Mouse (Mus musculus) hindbrain, embryonic 14.5 days (tissue): ENCODE measurements around the gene Aatk. TPM values are rescaled to one million over a fixed set of nuclear protein-coding genes. Genes with fewer than 3 reads are reported as not detected.
A peak's percentile ranks its signal among the peaks of the same experiment; 100 is the strongest.

Experiments used
- ATAC-seq: fragments of 200-750 bp; cut with Nextera tagmentation; 2 replicates; pipeline ENCODE4 v1.8.0; 2017; ENCODE audit warnings: moderate number of reproducible peaks, mild to moderate bottlenecking, moderate TSS enrichment, moderate library complexity; ENCODE audit not compliant: low FRiP score
- DNase-seq: peaks from one replicate; pipeline ENCODE4 v3.0.0-alpha.2; 2015; ENCODE audit warnings: low spot score
- H3K27ac ChIP-seq: fragments of 300-500 bp; sonication (generic); 2 replicates; pipeline ENCODE4 v1.5.1; 2014; ENCODE audit warnings: mild to moderate bottlenecking, moderate library complexity
- H3K27me3 ChIP-seq: fragments of 300-500 bp; sonication (generic); 2 replicates; pipeline ENCODE4 v1.6.1; 2014; ENCODE audit warnings: mild to moderate bottlenecking, low read length, mixed read lengths; ENCODE audit not compliant: control insufficient read depth, insufficient read depth
- H3K36me3 ChIP-seq: fragments of 300-500 bp; sonication (generic); replicated peaks from 2 replicates; pipeline ENCODE4 v1.6.1; 2014; ENCODE audit not compliant: control insufficient read depth, insufficient read depth
- H3K4me1 ChIP-seq: fragments of 300-500 bp; sonication (generic); replicated peaks from 2 replicates; pipeline ENCODE4 v1.6.1; 2014; ENCODE audit warnings: antibody characterized with exemption, low read length, mixed read lengths; ENCODE audit not compliant: control insufficient read depth, insufficient read depth
- H3K4me2 ChIP-seq: fragments of 300-500 bp; sonication (generic); replicated peaks from 2 replicates; pipeline ENCODE4 v1.6.1; 2014; ENCODE audit warnings: mild to moderate bottlenecking, moderate library complexity
- H3K4me3 ChIP-seq: fragments of 300-500 bp; sonication (generic); replicated peaks from 2 replicates; pipeline ENCODE4 v1.5.1; 2014; ENCODE audit warnings: mild to moderate bottlenecking, low read length
- H3K9ac ChIP-seq: fragments of 300-500 bp; sonication (generic); 2 replicates; pipeline ENCODE4 v1.6.1; 2014
- H3K9me3 ChIP-seq: fragments of 300-500 bp; sonication (generic); 2 replicates; pipeline ENCODE4 v1.6.1; 2016; ENCODE audit warnings: low read length; ENCODE audit not compliant: control insufficient read depth
- WGBS: fragments of 180-500 bp; shearing (Covaris S2); extraction: QIAGEN DNeasy Blood & Tissue Kit; methylation state at CpG from one replicate; pipeline ENCODE4 v1.1.7; 2014; 5-methylcytosine and 5-hydroxymethylcytosine counted together
- polyA plus RNA-seq: library from polyadenylated mRNA; unstranded; fragments of >200 nt; fragmentation: Nextera tagmentation; extraction: Ambion mirVana; gene quantifications from 2 replicates; pipeline ENCODE4 v1.2.1, GENCODE M21; 2014

Gene Aatk
- polyA plus RNA-seq, result 45.3 and 49.1 TPM in 2 replicates

DNA sequence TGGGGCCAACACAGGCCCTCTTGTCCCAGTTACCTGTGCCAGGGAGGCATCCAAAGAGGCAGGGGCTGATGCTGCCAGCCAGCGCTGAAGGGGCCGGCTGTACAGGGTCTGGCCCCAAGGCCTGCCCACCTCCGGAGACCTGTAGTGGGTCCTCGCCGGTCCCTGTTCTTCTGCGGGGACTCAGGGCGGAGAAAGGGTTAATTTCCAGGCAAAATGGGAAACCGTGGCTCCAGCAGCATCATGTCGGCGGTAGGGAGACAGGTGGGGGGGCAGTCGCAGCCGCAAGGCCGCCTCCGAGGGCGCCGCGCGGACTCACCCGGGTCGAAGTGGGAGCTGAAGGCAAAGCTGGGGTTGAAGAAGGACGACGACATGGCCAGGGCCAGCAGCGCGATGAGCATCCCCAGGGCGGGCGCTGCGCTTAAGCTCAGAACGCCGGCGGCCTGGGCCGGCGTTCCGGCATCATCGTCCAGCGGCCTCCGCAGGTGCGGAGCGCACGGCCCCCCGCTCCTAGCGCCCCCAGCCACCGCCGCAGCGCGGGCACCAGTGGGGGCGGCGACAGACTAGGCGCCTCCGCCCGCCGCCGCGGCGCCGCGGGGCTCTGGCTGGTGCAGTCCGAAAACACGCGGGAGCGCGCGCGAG is at the start of gene Aatk:
TSS of gene Aatk (minus strand) at position 615 of the 639 bp plus-strand sequence.
- H3K4me1 ChIP-seq, result peaks cover 38% of the 10 kb centered on the region

DNA sequence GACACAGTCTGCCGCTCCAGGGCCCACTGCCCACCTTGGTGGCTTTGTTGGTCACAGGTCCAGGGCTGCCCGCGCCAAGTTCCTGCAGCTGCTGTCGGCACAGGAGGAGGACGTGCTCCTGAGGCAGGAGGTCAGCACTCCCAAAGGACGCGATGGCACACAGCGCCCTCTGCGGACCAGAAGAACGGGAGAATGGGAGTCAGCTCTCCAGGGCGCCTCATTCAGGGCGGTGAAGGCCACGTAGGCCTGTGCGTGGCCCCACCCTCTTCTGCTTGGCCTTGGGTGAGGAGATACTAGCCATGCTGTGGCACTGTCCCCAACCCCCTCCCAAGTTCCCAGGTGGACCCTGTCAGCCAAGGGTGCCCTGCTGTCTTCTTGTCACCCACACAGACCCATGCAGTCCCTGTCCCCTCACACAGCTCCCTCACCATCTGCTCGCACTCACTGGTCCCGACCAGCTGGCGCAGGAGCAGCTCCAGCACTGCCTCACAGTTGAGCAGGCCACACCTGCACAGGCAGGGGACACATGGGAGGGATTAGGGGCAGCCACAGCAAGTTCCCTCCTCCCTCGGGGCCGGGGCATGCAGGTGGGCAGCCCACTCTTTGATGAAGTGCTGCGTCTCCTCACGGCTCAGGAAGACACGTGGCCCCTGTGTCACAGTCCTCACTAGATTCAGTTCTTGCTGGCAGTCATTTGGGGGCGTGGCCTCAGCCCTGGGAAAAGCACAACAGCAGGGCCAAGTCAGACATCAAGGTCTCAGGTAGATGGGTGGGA is 46.0 kb upstream of the Aatk start:
- H3K27me3 ChIP-seq, result no peaks in the 10 kb centered on the region
- H3K4me1 ChIP-seq, result peaks cover 6% of the 10 kb centered on the region
- peaks cover 60% of the 10 kb centered on the region for H3K36me3 ChIP-seq
- no peak overlapping the region for H3K27ac ChIP-seq
- no peak for DNase-seq
- ATAC-seq, result no peak
- no peak overlapping the region for H3K4me2 ChIP-seq
- WGBS, result 76% methylated on average over 23 of the region's 23 CpGs
- H3K4me3 ChIP-seq, result no peak overlapping the region
- no peaks in the 10 kb centered on the region for H3K9me3 ChIP-seq
- no peak overlapping the region for H3K9ac ChIP-seq

More for the DNA sequence above, at the start of gene Aatk:
- H3K4me3 ChIP-seq, result peak within 1 kb of the TSS; percentile 77
- peak within 1 kb of the TSS; percentile 92 for H3K27ac ChIP-seq
- H3K9ac ChIP-seq, result peak within 1 kb of the TSS; percentile 89
- peak within 1 kb of the TSS; percentile 95 for H3K4me2 ChIP-seq
- no peaks in the 10 kb centered on the region for H3K9me3 ChIP-seq
- no peaks in the 10 kb centered on the region; the same call in 1 of the 2 replicates for H3K27me3 ChIP-seq
- WGBS, result 1% methylated on average over 49 of the region's 63 CpGs
- H3K36me3 ChIP-seq, result no peaks in the 10 kb centered on the region
- DNase-seq (peak; percentile 57), ATAC-seq (0 out of 2 replicates have a peak, but pooled peaks have one; percentile 34)

DNA sequence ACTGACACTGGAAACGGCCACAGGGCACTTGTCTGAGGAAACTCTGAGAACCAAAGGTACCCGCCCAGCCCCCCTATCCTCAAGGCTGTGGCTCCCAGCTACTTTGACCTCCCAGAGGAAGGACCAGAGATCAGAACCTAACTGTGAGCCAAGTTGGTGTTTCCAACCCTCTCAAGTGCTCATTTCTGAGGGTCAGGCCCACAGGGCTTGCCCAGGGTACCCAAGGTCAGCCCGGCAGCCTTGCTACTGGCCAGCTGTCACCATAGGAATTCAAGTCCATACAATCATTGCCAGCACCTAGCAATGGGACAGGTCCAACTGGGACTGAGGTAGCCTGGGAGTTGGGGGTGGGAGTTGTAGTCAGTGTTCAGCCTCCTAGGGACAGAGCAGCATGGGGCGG is 43.7 kb upstream of the Aatk start:
- no peak overlapping the region for H3K4me3 ChIP-seq
- H3K27me3 ChIP-seq, result no peaks in the 10 kb centered on the region
- no peak overlapping the region for H3K4me2 ChIP-seq
- H3K27ac ChIP-seq, result no peak overlapping the region
- no peak for DNase-seq
- no peak for ATAC-seq
- H3K36me3 ChIP-seq, result peaks cover 53% of the 10 kb centered on the region
- H3K9me3 ChIP-seq, result no peaks in the 10 kb centered on the region
- H3K4me1 ChIP-seq, result peaks cover 6% of the 10 kb centered on the region
- H3K9ac ChIP-seq, result no peak overlapping the region
- 90% methylated on average over 4 of the region's 4 CpGs for WGBS

- ATAC-seq, result peak; percentile 99
- under 1% methylated on average over 41 of the region's 42 CpGs for WGBS
- H3K36me3 ChIP-seq, result peaks cover 34% of the 10 kb centered on the region
- H3K27ac ChIP-seq, result peak within 1 kb of the TSS; percentile 88
- no peaks in the 10 kb centered on the region for H3K27me3 ChIP-seq
- peaks cover 13% of the 10 kb centered on the region for H3K4me1 ChIP-seq
- peak within 1 kb of the TSS; percentile 81 for H3K4me3 ChIP-seq
- peak within 1 kb of the TSS; percentile 85 for H3K4me2 ChIP-seq
- DNase-seq, result peak; percentile 93
- no peaks in the 10 kb centered on the region for H3K9me3 ChIP-seq
- peak within 1 kb of the TSS; percentile 90 for H3K9ac ChIP-seq
Observed at GRCm38 (mm10) chr11:120086702-120087152, 39.8 kb upstream of the Aatk start, which contains the start of gene Cep131. Gene Cep131, minus strand, starts transcription at chr11:120086827.

GRCm38 (mm10) chr11:120085891-120086627 is 39.1 kb upstream of the Aatk start:
- Histone ChIP-seq H3K9ac (peak overlapping the region; percentile 90), H3K36me3 (peaks cover 33% of the 10 kb centered on the region), H3K27me3 (no peaks in the 10 kb centered on the region), H3K9me3 (no peaks in the 10 kb centered on the region), H3K4me1 (peaks cover 13% of the 10 kb centered on the region), H3K27ac (peak overlapping the region; percentile 88), H3K4me3 (peak overlapping the region; percentile 81), H3K4me2 (peak overlapping the region; percentile 85)
- no peak for DNase-seq
- ATAC-seq, result peak; percentile 7
- 1% methylated on average over 25 of the region's 25 CpGs for WGBS

DNA sequence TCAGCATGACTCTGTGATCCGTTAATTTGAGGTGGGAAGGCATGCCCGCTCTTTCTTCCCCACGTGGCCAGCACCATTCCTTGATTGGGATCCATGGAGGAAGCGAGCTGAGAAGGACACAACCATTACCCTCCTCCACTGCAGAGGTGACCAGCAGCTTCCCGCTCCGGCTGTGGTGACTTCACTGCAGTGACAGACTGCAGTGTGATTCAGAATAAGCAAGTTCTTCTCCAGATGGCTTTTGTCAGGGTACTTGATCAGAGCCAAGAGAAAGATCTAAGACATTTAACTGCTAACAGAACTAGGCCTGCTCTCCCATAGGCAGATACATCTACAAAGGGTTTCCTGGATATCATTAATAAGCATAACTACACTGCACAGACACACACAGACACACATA is 33.3 kb upstream of the Aatk start:
- H3K4me1 ChIP-seq, result peaks cover 3% of the 10 kb centered on the region; the same call in 1 of the 2 replicates
- H3K4me3 ChIP-seq, result no peak overlapping the region
- H3K9me3 ChIP-seq, result no peaks in the 10 kb centered on the region
- H3K36me3 ChIP-seq, result peaks cover 74% of the 10 kb centered on the region
- H3K27me3 ChIP-seq, result no peaks in the 10 kb centered on the region
- DNase-seq (no peak), ATAC-seq (no peak)
- WGBS, result 95% methylated on average over 6 of the region's 6 CpGs
- no peak overlapping the region for H3K9ac ChIP-seq
- no peak overlapping the region for H3K27ac ChIP-seq
- no peak overlapping the region for H3K4me2 ChIP-seq

DNA sequence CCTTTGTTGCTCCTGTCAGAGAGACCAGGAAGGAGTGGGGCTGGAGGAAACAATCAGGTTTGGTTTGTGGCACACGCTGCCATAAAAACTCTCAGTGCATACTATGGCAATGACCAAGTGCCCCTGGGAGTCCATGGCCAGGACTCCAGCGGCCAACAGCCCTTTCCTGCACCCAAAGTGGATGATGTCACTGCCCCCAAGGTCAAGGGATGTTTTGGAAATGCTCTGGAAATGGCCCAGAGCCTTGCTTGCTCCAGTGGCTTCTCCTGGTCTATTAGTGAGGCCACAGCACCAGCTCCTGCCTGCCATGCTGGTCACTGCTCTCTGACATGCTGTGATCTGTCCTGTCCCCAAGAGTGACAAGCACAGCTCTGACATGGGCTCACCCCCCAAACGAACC is 29.2 kb upstream of the Aatk start:
- Histone ChIP-seq H3K9ac (no peak overlapping the region), H3K9me3 (no peaks in the 10 kb centered on the region), H3K27me3 (no peaks in the 10 kb centered on the region), H3K4me2 (no peak overlapping the region), H3K4me1 (no peaks in the 10 kb centered on the region), H3K4me3 (no peak overlapping the region), H3K36me3 (peaks cover 82% of the 10 kb centered on the region), H3K27ac (no peak overlapping the region)
- ATAC-seq, result no peak
- DNase-seq, result no peak
- 84% methylated on average over 3 of the region's 3 CpGs for WGBS

DNA sequence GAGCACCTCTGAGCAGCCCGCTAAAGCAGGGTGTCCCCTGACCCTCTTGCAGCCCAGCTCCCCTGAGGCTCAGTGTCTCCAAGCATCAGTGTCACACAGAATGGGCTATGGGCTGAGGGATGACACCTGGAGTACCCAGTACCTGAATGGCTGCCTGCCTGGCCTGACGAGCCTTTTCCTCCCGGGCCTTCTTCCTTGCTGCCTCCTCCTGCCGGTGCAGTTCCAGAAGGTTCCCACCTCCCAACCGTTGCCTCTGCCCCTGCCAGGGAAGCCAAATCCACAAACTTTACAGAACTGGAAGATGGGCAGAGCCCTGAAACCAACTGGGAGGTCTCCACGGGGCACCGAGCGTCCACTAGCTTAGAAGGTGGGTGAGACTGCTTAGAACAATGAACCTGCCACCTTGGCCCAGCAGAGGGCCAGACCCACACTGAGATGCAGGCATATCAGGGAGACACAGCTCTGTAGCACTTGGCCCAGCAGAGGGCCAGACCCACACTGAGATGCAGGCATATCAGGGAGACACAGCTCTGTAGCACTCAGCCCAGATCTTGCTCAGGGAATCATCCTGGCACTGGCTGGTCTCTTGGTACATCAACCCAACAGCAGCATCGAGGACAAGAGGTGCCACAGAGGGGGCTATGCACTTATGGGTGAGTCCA is 26.1 kb upstream of the Aatk start:
- H3K9me3 ChIP-seq, result no peaks in the 10 kb centered on the region
- H3K27ac ChIP-seq, result no peak overlapping the region
- peaks cover 84% of the 10 kb centered on the region for H3K36me3 ChIP-seq
- no peak overlapping the region for H3K4me2 ChIP-seq
- no peak overlapping the region for H3K4me3 ChIP-seq
- H3K4me1 ChIP-seq, result 0 out of 2 replicates have a peak, but pooled peaks cover 4% of the 10 kb centered on the region
- H3K27me3 ChIP-seq, result no peaks in the 10 kb centered on the region
- 0 out of 2 replicates have a peak overlapping the region, but pooled peaks have one; percentile 3 for H3K9ac ChIP-seq
- WGBS, result 96% methylated on average over 9 of the region's 9 CpGs
- DNase-seq (no peak), ATAC-seq (no peak)
